Mouse (Mus musculus) kidney, embryonic 14.5 days (tissue): ENCODE results near the gene Nck2. TPM values are rescaled to one million over a fixed set of nuclear protein-coding genes. Genes with fewer than 3 reads are reported as not detected.
A peak's percentile ranks its signal among the peaks of the same experiment; 100 is the strongest.

Experiments used
- ATAC-seq: fragments of 200-750 bp; cut with Nextera tagmentation; 2 replicates; pipeline ENCODE4 v1.8.0; 2017; ENCODE audit warnings: moderate number of reproducible peaks, mild to moderate bottlenecking, moderate TSS enrichment, moderate library complexity; ENCODE audit not compliant: low FRiP score, low TSS enrichment
- H3K27ac ChIP-seq: fragments of 300-500 bp; sonication (generic); 2 replicates; pipeline ENCODE4 v1.5.1; 2014; ENCODE audit warnings: low read depth, mild to moderate bottlenecking, low read length, moderate library complexity, mixed read lengths
- H3K27me3 ChIP-seq: fragments of 300-500 bp; sonication (generic); 2 replicates; pipeline ENCODE4 v1.6.1; 2014; ENCODE audit warnings: mild to moderate bottlenecking, low read length; ENCODE audit not compliant: control insufficient read depth, insufficient read depth
- H3K36me3 ChIP-seq: fragments of 300-500 bp; sonication (generic); 2 replicates; pipeline ENCODE4 v1.6.1; 2014; ENCODE audit warnings: low read length, mixed read lengths; ENCODE audit not compliant: control insufficient read depth, insufficient read depth
- H3K4me1 ChIP-seq: fragments of 300-500 bp; sonication (generic); 2 replicates; pipeline ENCODE4 v1.6.1; 2014; ENCODE audit warnings: low read length, mixed read lengths; ENCODE audit not compliant: control insufficient read depth, insufficient read depth
- H3K4me2 ChIP-seq: fragments of 300-500 bp; sonication (generic); replicated peaks from 2 replicates; pipeline ENCODE4 v1.6.1; 2014; ENCODE audit warnings: low read depth, mild to moderate bottlenecking, low read length
- H3K4me3 ChIP-seq: fragments of 300-500 bp; sonication (generic); 2 replicates; pipeline ENCODE4 v1.5.1; 2014; ENCODE audit warnings: mild to moderate bottlenecking, low read length
- H3K9ac ChIP-seq: fragments of 300-500 bp; sonication (generic); 2 replicates; pipeline ENCODE4 v1.6.1; 2014; ENCODE audit warnings: low read depth, mild to moderate bottlenecking, low read length, moderate library complexity
- H3K9me3 ChIP-seq: fragments of 300-500 bp; sonication (generic); 2 replicates; pipeline ENCODE4 v1.6.1; 2016; ENCODE audit warnings: low read length; ENCODE audit not compliant: control insufficient read depth
- WGBS: fragments of 180-500 bp; shearing (Covaris S2); extraction: QIAGEN DNeasy Blood & Tissue Kit; methylation state at CpG from one replicate; pipeline ENCODE4 v1.1.7; 2014; 5-methylcytosine and 5-hydroxymethylcytosine counted together
- polyA plus RNA-seq: library from polyadenylated mRNA; unstranded; fragments of >200 nt; fragmentation: Nextera tagmentation; extraction: Ambion mirVana; gene quantifications from 2 replicates; pipeline ENCODE4 v1.2.1, GENCODE M21; 2014

Nck2 gene
- 43.6 and 54.0 TPM in 2 replicates for polyA plus RNA-seq

DNA sequence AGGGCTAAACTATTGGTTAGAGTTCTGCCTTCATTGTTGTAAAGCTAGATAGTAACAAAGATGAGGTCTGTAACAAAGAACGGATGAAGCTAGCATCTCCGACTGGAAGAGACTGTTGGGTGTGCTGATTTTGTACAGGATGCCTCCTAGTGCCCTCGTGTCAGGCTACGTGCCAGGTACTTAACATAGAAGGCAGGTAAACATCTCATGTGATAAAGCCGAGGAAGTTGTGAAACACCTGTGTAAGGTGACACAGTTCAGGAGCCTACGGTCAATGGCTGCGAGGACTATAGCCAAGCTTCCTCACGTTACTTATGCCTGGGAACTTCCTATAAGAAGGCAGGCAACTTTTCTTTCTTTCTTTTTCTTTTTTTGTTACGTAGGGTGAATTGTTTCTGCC is at the start of gene Nck2:
Gene Nck2, plus strand, starts transcription at position 49 of the 400 bp plus-strand sequence.
- Histone ChIP-seq H3K27me3 (no peaks in the 10 kb centered on the region), H3K36me3 (no peaks in the 10 kb centered on the region), H3K9me3 (no peaks in the 10 kb centered on the region), H3K4me1 (peaks cover 27% of the 10 kb centered on the region), H3K27ac (peak within 1 kb of the TSS; percentile 96), H3K9ac (peak within 1 kb of the TSS; percentile 97), H3K4me2 (peak within 1 kb of the TSS; percentile 81), H3K4me3 (peak within 1 kb of the TSS; percentile 97)
- 14% methylated on average over 9 of the region's 9 CpGs for WGBS
- ATAC-seq = no peak

DNA sequence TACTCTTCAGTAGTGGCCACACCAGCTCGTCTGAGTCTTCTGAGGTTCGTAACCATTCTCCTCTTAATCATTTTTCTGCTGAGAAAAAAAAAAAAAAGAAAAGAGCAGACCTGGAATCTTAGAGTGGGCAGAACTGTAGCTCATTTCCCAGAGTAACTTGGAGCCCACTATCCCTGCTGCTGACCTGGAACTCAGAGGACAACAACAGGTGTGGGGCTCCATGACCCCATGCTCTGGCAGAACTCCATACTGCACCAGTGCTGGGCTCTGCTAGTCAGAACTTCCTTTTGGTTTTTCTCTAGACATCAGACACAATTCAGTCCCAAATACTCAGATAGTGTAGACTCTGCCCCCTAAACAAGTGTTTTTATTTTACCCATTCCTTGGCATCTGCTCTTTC is 49.3 kb upstream of the Nck2 start:
- 69% methylated on average over 2 of the region's 2 CpGs for WGBS
- no peak overlapping the region for H3K4me3 ChIP-seq
- no peaks in the 10 kb centered on the region for H3K27me3 ChIP-seq
- no peak overlapping the region for H3K27ac ChIP-seq
- no peaks in the 10 kb centered on the region for H3K4me1 ChIP-seq
- no peak overlapping the region for H3K4me2 ChIP-seq
- no peaks in the 10 kb centered on the region for H3K9me3 ChIP-seq
- no peak overlapping the region for H3K9ac ChIP-seq
- ATAC-seq = no peak
- H3K36me3 ChIP-seq = no peaks in the 10 kb centered on the region

DNA sequence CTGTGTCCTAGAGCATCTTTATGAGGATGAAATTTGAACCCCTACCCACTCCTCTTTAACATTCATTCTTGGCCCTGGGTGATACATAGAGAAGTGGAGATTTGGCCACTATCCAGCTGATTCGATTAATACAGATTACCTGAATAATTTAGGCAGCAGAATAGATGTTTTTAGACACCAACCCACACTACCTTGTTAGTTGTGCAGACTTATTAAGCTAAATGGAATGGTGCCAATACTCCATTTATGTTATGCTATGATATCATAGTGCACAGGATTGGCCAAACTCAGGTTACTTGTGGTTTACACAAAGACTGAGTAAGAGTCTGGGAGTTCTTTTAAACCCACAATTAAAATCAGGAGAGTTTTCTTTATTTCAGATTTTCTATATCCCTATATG is 48.6 kb upstream of the Nck2 start:
- Histone ChIP-seq H3K9ac (no peak overlapping the region), H3K27me3 (no peaks in the 10 kb centered on the region), H3K27ac (no peak overlapping the region), H3K36me3 (no peaks in the 10 kb centered on the region), H3K4me3 (no peak overlapping the region), H3K4me2 (no peak overlapping the region), H3K9me3 (no peaks in the 10 kb centered on the region), H3K4me1 (no peaks in the 10 kb centered on the region)
- WGBS = 91% methylated on average over 1 of the region's 1 CpGs
- ATAC-seq = no peak

DNA sequence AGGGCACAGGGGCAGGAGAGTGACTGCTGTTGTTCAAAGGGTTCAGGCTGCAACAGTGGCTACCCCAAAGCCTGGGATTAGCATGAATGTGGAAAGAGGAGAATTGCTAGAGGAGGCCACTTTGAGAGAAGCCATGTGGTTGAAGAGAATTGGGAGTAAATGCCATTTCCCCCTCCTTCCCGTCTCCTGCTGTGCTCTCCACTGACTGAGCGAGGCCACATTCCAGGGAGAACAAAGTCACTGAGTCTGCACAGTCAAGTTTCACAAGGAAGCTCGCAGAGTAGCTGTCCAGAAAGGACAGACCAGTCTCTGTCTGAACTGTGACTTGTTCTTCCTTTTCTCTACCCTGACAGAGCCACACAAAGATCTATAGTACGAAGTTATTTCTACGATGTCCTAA is 47.9 kb upstream of the Nck2 start:
- Histone ChIP-seq H3K4me2 (no peak overlapping the region), H3K9me3 (no peaks in the 10 kb centered on the region), H3K27me3 (no peaks in the 10 kb centered on the region), H3K4me3 (no peak overlapping the region), H3K27ac (no peak overlapping the region), H3K4me1 (no peaks in the 10 kb centered on the region), H3K36me3 (no peaks in the 10 kb centered on the region), H3K9ac (no peak overlapping the region)
- no peak for ATAC-seq
- WGBS = 62% methylated on average over 5 of the region's 5 CpGs

DNA sequence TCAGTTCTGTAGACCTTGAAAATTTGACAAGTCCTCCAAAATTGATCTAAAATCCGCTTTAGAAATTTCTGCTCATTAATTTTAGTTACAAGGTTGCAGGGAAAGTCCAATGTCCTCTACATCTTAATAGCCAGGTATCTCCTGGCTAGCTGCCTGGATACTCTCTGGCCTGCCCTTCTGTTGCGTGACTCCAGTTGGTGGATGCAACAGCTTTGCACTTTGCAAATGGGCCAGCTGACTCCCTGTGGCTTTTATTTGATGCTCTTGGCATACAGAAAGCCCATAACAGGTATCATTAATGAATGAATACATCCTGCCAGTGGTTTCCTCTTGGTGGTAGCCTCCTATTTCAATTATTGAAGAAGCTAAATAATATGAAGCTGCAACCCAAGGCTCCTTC is 47.3 kb upstream of the Nck2 start:
- Histone ChIP-seq H3K9me3 (no peaks in the 10 kb centered on the region), H3K4me3 (no peak overlapping the region), H3K4me2 (no peak overlapping the region), H3K27me3 (no peaks in the 10 kb centered on the region), H3K9ac (no peak overlapping the region), H3K4me1 (no peaks in the 10 kb centered on the region), H3K36me3 (no peaks in the 10 kb centered on the region), H3K27ac (no peak overlapping the region)
- no peak for ATAC-seq
- 93% methylated on average over 2 of the region's 2 CpGs for WGBS

DNA sequence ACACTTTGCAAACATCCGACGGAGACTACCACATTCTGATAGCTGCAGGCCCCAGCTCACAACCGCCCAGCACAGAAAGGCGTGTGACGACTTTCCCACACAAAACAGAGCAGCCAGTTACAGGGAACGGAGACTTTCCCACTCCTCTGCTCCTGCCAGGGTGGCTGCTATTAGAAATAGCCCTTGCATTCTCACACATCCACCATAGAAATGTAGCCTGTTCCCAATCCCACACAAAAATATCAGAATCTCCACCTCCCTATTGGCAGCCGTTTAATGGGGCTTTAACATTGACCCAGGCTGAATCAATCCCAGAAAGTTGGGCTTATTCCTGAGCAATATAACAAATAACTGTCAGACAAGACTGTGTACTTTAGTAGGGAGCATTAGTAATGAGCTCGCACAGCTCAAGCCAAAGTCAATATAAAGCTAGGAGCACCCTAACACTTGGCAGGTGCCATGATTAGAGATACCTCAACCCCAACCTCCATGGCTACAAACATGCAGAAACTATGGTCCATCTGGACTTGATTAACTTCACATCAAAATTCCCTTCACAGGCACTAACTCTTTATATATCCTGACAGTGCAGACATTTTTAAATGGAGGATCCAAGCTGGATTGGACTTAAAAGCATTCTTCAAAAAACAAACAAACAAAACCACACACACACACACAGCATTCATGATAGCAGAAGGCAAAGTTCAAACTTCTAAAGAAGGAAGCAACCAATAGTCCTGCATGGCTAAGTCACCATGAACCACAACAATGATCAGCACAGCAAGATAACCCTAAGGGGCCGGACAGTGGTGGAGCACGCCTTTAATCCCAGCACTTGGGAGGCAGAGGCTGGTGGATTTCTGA is 45.4 kb upstream of the Nck2 start:
- no peak overlapping the region for H3K27ac ChIP-seq
- 82% methylated on average over 10 of the region's 10 CpGs for WGBS
- no peaks in the 10 kb centered on the region for H3K4me1 ChIP-seq
- H3K36me3 ChIP-seq = no peaks in the 10 kb centered on the region
- H3K9me3 ChIP-seq = no peaks in the 10 kb centered on the region
- no peak overlapping the region for H3K9ac ChIP-seq
- peak; percentile 80 for ATAC-seq
- H3K4me2 ChIP-seq = no peak overlapping the region
- H3K27me3 ChIP-seq = no peaks in the 10 kb centered on the region
- no peak overlapping the region for H3K4me3 ChIP-seq

DNA sequence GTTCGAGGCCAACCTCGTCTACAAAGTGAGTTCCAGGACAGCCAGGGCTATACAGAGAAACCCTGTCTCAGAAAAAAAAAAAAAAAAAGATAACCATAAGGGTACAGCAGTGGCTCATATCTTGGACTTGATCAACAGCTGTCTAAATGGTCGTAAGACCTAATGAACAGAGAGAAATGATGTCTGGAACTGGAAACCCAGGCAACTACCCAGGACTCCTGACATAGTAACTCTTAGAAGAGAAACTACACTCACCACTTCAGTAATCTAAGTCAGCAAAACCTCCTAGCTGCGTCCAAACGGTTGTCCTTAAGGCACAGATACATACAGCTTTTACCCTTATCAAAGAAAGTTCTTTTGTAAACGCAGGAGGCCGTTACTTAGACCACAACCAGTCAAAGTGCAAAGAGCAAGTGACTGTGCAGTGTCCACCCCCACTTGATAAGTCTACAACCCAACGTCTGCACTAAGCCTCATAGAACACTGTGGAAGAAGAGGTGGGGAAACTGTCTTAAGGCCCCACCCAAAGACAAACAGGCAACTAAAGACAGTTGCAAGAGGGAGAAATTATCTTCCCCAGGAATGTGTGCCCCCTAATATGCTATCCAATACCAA is 44.7 kb upstream of the Nck2 start:
- no peaks in the 10 kb centered on the region for H3K36me3 ChIP-seq
- WGBS = 75% methylated on average over 8 of the region's 8 CpGs
- H3K4me1 ChIP-seq = no peaks in the 10 kb centered on the region
- no peak overlapping the region for H3K4me2 ChIP-seq
- H3K9ac ChIP-seq = no peak overlapping the region
- no peak for ATAC-seq
- H3K27ac ChIP-seq = no peak overlapping the region
- H3K9me3 ChIP-seq = no peaks in the 10 kb centered on the region
- no peak overlapping the region for H3K4me3 ChIP-seq
- H3K27me3 ChIP-seq = no peaks in the 10 kb centered on the region

DNA sequence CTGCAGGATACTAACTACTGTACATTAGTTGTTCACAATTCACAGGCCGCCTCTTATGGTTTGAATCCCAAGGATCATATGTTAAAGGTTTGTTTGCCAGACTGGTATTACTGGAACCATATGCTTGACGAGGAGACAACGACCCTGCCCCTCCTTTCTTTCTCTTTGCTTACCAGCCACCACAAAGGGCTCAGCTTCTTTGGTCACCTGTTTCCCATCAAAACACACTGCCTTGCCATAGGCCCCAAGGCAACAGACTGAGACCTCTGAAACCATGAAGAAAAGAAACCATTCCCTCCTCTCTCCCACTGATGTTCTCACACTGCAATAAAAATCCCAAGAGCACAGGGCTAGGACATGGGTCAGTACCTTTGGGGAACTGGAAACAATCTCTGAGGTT is 43.7 kb upstream of the Nck2 start:
- H3K36me3 ChIP-seq = no peaks in the 10 kb centered on the region
- H3K9ac ChIP-seq = no peak overlapping the region
- H3K9me3 ChIP-seq = no peaks in the 10 kb centered on the region
- WGBS = 79% methylated on average over 3 of the region's 3 CpGs
- ATAC-seq = no peak
- H3K27me3 ChIP-seq = no peaks in the 10 kb centered on the region
- H3K4me2 ChIP-seq = no peak overlapping the region
- H3K4me1 ChIP-seq = no peaks in the 10 kb centered on the region
- no peak overlapping the region for H3K4me3 ChIP-seq
- no peak overlapping the region for H3K27ac ChIP-seq

DNA sequence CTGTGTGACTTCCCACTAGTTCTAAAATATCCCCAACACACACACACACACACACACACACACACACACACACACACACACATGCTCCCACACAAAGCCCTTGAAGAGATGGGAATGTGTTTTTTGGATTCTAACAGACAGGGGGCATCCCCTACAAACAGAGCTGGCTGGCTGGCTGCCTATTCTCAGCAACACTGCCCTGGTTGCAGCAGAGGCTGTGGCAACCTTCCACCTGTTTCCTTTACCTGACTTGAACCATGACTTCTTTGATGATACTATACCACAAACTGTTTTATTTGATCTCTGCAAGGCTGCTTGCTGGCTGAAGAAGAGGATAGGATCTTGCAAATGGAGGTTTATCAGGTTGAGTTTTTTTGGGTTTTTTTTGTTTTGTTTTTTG is 41.0 kb upstream of the Nck2 start:
- Histone ChIP-seq H3K4me1 (no peaks in the 10 kb centered on the region), H3K27me3 (no peaks in the 10 kb centered on the region), H3K9ac (no peak overlapping the region), H3K36me3 (no peaks in the 10 kb centered on the region), H3K4me3 (no peak overlapping the region), H3K27ac (no peak overlapping the region), H3K4me2 (no peak overlapping the region), H3K9me3 (no peaks in the 10 kb centered on the region)
- no peak for ATAC-seq
